Mouse (Mus musculus) testis, adult 2 months (tissue): ENCODE measurements at regions not wholly inside any gene's neighbourhood (a gene's known extent, or its start where the extent isn't known, plus 50 kb on each side); places are given as distances from the start of the nearest gene placed in this dataset.

Experiments
- CTCF ChIP-seq: fragments of 200-500 bp; IDR thresholded peaks from 2 replicates; pipeline ENCODE4 v1.5.1; 2012; ENCODE audit warnings: low read depth, mild to moderate bottlenecking, inconsistent platforms, low read length, moderate library complexity; ENCODE audit not compliant: control insufficient read depth, insufficient read depth, insufficient replicate concordance
- POLR2A ChIP-seq: fragments of 200-500 bp; IDR thresholded peaks from 2 replicates; pipeline ENCODE4 v1.6.1; 2012; ENCODE audit warnings: low read depth, mild to moderate bottlenecking, inconsistent platforms, low read length, moderate library complexity; ENCODE audit not compliant: control insufficient read depth

DNA sequence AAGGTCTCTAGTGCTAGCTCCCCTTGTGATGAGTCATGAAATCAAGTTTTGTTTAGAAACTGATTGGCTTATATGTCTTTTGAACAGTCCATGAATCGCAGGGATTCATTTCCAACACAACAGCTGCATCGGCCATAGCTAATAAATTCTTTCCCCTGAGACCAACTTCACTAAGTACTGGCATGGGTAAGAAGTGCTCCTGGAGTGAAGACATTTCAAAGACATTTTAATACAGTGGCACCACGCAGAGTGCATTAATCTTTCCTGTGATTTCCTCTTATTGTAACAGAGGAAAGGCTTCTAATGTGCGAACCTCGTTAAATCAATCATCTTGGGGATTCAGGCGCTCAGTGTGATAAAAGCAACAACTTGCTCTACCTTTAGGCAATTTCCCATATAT lies 103.0 kb downstream of the Cetn3 start:
- TF ChIP-seq CTCF, result no peak
- TF ChIP-seq POLR2A, result no peak
